Mouse (Mus musculus) thymus, postnatal 25 days (tissue): ENCODE measurements around the gene Thnsl2.

Source experiments
- DNase-seq: peaks from one replicate; pipeline ENCODE4 v3.0.0; 2022

The Thnsl2 gene

GRCm38 (mm10) chr6:71143894-71144455 is at the start of gene Thnsl2:
Gene Thnsl2 (minus strand): TSS chr6:71144439.
- peak; percentile 73 for DNase-seq

GRCm38 (mm10) chr6:71193151-71193740 is 49.0 kb upstream of the Thnsl2 start:
- no peak for DNase-seq

GRCm38 (mm10) chr6:71190501-71190900 is 46.3 kb upstream of the Thnsl2 start:
- no peak for DNase-seq

DNA sequence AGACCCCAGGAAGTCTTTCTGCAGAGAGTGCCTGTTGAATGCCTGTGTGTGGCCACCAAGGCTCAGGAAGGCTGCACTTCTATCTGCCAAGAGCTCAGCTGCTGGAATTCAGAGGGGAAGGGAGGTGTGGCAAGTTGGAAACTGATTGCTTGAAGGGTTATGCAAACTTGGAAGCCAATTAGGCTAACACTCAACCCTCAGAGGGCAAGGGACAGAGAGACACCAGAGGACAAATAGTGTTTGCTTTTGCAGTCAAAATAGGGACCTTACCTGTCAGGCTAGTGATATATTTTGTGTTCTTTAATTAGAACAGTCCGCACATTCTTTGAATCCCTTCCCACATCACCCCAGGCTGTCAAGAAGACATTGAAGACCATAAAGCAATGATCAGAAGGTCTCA is 45.3 kb upstream of the Thnsl2 start:
- no peak for DNase-seq

- no peak for DNase-seq
Observed at GRCm38 (mm10) chr6:71184941-71185604, 40.8 kb upstream of the Thnsl2 start.

DNA sequence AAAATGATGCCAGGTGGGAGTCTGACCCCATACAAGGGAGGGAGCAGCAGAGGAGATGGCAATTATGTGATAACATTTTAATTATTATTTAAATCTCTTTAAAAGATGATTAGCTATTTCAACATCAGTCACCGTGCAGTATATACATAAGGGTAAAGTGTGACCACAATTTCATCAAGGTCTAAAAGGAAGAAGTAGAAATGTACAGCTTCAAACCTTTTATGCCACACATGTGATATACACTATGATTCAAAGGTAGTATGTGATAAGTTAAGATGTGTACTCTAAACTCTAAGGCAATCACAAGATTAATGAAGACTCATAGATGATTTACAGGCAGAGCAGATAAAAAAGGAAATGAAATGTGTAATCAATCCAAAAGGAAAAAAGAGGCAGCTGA is 36.4 kb upstream of the Thnsl2 start:
- DNase-seq, result no peak

GRCm38 (mm10) chr6:71172812-71173580 is 28.8 kb upstream of the Thnsl2 start:
- no peak for DNase-seq

DNA sequence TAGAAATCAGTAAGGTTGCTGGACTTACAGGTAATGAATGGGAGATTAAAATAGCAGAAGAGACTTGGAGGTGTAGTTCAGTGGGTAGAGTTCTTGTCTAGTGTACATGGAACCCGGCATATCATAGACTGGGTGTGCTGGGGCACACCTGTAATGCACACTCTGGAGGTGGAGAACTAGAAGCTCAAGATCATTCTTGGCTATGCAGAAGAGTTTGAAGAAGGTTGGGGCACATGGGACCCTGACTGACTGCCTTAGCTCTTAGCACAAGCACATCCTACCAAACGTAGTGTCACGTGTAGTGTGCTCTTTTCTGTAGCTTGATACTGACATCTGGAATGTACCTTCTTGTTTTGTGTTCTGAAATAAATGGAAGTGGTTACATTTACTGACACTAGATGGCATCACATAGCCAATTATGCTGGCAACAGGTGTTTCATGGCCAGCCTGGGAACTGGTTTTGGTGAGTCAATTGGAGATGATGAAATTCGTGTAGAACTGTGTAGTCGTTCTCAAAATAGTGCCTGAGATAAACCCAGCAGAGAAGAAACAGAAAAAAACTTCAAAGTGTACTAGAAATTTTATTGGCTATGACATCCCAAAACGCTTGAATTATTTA is 22.4 kb upstream of the Thnsl2 start:
- DNase-seq, result peak; percentile 23

GRCm38 (mm10) chr6:71164394-71164793 is 20.2 kb upstream of the Thnsl2 start:
- peak; percentile 60 for DNase-seq

GRCm38 (mm10) chr6:71162269-71162668 is 18.0 kb upstream of the Thnsl2 start:
- DNase-seq, result peak; percentile 47

GRCm38 (mm10) chr6:71161290-71161689 is 17.1 kb upstream of the Thnsl2 start:
- no peak for DNase-seq

GRCm38 (mm10) chr6:71156674-71157326 is 12.6 kb upstream of the Thnsl2 start:
- DNase-seq, result peak; percentile 57

GRCm38 (mm10) chr6:71154861-71155260 is 10.6 kb upstream of the Thnsl2 start:
- peak; percentile 55 for DNase-seq

DNA sequence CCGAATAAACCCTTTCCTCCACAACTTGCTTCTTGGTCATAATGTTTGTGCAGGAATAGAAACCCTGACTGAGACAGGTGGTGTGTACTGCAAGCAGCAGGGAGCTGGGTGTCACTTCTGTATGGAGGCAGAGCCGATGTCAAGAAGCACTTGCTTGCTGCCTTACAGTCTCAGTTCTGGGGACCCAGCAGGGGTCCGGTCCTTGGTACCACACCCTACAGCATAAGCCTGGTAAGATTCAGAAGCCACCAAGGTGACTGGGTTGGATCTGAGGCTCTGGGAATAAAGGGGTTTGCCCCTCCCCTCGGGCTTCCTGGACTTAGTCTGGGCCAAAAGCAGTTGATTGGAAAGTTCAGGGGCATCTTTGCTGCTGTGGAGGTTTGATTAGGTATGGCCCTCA is 9.2 kb upstream of the Thnsl2 start:
- no peak for DNase-seq

DNA sequence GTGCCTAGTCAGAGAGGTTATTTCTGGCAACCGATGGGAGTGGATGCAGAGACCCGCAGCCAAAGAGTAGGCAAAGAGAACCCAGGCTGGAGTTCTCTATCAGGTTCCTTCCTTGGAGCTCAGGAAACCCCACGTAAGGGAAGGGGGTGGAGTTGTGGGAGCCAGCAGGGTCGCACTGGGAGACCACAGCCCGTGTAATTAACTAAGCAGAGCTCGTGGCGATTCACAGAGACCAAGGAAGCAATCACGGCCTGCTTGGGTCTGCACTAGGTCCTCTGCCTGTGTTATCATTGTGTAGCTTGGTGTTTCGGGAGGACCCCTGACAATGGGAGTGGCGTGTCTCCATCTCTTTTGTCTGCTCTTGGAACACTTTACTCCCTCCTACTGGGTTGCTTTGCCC is 6.9 kb upstream of the Thnsl2 start:
- DNase-seq, result no peak

DNA sequence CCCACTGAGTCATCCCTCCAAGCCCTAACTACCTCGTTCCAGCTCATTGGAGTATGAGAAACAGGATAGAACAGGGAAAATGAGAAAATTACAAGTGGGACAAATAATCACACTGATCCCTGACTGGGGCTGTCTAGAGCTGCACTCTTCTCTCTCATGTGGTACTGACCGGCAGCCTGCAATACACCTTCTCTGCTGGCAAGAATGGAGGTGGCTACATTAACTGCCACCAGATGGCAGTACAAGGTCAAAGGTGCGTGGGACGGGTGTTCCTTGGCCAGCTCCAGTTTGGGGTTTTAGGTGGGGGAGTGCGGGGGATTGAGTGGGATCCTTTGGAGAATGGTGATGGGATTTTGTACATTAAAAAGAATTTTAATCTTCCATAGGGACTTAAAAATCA is 5.3 kb upstream of the Thnsl2 start:
- peak; percentile 74 for DNase-seq

DNA sequence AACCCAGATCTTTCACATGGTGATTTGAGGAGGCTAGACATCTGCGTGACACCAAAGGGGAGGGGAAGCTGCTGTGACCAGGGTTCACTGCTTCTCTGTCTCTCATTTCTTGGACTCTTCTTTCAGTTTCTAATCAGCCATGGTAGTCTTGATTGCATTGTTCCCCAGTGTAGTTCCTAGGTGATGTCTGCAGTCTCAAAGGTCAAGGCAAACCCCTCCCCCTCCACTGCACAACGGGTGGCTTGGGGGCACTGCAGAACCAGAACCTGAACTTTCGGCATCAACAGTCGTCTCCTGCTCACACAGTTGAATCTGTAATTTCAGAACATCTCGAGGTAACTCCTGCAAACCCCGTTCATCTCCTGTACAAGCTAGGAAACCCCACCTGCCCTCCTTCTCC is 4.1 kb upstream of the Thnsl2 start:
- no peak for DNase-seq

DNA sequence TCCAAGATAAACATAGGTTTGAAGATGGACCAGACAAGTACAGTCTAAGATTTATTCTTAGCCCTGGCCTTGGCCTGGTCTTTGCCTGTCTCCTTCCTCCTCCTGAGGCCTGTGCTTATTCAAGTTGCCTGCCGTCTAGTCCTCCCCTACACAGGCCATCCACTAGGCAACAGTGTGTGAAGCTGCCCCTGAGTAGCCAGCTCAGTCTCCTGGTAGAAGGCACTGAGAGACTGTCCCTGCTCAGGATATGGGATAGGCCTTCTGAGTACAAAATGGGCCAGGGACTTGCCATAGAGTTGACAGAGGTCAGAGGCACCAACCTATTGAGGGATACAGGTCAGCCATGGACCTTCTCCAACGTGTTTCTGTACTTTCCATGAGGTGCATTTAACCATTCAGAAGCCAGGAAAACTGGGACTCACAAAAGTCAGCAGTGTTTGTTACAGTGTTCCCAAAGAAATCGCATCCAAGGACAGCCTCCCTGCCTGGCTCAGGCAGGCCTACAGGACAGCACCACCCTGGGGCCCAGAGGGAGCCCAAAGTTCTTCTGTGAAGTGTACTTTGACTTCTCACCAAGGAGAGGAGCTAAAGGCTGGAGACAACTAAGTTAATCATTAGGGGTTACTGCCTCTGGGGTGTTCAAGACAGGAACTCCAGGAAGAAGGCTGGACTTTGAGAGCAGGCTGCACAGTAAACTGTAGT is 1.2 kb upstream of the Thnsl2 start:
- DNase-seq, result no peak

DNA sequence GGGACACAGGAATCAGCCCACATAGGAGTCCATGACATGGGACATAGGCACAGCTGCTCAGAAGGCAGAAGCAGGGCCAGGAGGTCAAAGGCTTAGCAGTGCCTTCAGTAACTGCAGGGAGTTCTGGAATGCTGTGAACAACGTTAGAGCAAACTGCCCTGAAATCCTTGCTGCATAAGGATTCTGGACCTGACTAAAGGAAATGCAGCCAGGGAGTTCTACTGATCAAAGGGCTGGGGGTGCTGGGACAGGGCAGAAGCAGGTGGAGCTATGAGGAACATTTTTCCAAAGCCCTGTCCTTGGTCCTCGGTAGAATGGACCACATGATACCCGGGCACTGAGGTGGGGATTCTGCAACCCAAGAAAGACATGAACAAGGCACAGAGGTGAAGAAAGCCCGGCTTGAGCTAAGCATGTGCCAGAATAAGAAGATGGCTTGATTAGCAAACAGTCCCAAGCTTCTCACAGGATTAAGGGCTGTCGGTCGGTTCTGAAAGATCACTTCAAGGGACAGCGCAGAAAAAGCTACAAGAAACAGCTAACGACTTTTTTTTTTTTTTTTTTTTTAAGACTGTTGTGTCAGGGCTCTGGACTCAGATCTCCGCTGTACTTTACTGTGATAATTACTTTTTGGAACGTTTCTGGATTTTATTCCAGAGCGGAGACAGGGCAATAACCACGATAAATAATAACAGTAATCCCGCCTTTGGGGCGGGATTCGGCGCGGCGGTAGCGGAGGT is 915 bp downstream of the Thnsl2 start:
- no peak for DNase-seq

GRCm38 (mm10) chr6:71135031-71135430 is 9.2 kb downstream of the Thnsl2 start:
- DNase-seq, result no peak

DNA sequence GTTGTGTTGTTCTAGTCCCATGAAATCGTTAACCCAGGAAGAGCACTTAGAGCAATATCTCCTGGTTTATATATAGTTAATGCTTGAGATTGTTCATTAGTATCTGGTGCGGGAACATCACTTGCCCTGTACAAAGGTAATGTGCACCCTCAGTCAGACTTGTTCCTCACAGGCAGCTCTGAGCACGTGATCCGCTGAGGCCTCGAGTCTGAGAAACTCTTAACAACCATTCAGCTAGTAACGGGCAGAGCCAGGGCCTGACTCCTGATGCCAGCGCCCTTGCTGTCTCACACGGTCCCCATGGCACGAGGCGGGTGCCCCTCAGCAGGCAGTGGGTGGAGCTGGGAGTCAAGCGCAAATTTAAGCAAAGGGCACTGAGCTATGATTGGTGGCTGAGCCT is 10.7 kb downstream of the Thnsl2 start:
- no peak for DNase-seq
